Mouse (Mus musculus) right cerebral cortex, adult 18-20 months (tissue): ENCODE results near the gene B3galt6.

Experiments used
- DNase-seq: peaks from one replicate; pipeline ENCODE4 v3.0.0; 2022; ENCODE audit warnings: mixed read lengths

Gene B3galt6

DNA sequence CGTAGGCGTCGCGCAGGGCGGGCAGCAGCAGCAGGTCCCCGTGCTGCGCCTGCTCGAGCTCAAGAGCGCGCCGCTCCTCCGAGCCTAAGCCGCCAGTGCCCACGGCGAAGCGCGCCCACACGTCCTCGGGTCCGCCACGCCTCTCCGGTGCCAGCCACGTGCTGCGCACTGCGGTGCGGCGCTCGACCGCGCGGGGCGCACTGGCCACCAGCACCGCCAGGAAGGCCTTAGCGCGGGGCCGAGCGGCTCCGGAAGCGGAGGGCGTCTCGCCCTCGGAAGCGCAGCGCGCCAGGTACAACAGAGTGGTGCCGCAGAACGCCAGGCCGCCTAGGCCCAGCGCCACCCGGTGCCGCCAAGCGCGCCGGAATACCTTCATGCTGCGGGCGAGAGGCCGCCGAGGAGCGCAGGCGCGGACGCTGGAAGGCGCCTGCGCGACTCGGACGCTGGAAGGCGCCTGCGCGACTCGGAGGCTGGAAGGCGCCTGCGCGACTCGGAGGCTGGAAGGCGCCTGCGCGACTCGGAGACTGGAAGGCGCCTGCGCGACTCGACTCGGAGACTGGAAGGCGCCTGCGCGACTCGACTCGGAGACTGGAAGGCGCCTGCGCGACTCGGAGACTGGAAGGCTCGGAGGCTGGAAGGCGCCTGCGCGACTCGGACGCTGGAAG, at the start of gene B3galt6, which contains the start of gene Sdf4:
Gene B3galt6 (minus strand): TSS at position 409 of the 665 bp plus-strand sequence.
Gene Sdf4 (plus strand): TSS at position 632 of the 665 bp plus-strand sequence.
- DNase-seq: peak; percentile 90

DNA sequence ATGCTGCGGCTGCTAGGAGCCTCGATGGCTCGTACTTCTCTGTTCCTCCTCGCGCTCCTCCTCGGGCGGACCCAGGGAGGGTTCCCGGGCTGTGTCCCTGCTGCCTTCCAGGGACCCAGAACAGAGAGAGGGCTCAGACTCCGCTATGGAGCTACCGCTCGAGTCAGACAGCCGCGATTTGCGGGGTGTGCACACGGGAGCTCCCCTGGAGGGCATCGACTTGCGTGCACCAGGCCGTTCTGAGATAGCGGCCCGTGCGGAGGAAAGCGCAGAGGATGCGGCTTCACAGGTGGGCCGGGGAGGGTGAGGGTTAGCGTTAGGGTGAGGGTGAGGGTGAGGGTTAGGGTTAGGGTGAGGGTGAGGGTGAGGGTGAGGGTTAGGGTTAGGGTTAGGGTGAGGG, 42.5 kb upstream of the B3galt6 start:
- DNase-seq: no peak

DNA sequence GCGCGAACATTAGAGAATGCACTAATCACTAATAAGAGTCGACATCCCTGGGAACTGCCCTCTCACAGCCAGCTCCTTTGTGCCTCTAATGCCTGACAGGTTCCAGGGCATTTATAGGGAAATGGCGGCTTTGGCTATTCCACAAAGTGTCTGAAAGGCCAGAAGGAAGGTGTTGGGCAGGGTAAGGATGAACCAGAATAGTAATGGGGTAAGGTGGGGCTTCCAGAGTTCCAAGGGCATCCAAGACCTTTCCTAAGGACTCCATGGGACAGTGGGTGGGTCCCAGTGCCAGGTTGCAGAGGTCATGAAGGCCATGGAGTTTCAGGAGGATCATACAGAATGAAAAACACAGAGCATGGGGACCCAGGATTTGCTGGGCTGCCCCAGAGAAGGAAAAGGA, 41.9 kb upstream of the B3galt6 start:
- DNase-seq: no peak

DNA sequence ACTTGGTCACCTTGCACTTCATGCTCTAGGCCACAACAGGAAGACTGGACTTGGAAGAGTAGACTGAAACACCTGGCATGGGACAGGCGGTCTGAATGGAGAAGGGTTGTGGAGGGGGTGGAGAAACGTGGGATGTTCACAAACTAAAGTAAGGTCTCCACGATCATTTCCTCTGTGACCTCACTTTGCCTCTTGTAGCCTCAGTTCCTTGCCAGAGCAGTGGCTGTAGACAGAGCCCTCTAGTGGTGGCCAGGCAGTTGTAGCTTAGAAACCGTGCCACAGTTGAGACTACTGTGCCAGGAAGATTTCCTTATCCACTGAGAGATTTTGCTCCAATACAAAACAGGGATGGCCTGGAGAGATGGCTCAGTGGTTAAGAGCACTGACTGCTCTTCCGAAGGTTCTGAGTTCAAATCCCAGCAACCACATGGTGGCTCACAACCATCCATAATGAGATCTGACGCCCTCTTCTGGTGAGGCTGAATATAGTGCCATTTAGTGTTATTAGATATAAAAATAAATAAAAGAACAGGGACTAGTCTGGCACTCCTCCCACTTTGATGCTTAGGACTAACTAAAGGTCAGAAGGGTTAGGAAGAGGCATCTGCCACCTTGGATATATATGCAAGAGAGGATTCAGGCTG, 41.1 kb upstream of the B3galt6 start:
- DNase-seq: no peak

DNA sequence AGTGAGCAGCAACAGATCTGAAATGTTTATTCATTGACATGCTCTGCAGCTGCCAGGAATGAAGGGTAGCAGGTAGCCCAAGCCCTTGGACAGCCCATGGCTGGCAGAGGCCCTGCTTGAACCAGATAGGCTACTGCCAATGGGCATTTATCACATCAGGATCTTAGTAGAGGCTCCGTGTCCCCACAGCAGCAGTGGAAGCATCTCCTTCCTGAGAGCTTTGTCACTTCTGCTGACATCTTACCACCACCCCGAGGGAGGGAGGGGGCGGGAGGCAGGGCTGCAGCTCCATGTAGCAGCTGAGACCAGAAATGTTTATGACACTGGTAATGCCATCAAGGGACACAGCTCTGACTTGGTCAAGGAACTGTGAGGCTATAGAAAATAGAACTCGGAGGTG, 40.4 kb upstream of the B3galt6 start:
- no peak for DNase-seq

DNA sequence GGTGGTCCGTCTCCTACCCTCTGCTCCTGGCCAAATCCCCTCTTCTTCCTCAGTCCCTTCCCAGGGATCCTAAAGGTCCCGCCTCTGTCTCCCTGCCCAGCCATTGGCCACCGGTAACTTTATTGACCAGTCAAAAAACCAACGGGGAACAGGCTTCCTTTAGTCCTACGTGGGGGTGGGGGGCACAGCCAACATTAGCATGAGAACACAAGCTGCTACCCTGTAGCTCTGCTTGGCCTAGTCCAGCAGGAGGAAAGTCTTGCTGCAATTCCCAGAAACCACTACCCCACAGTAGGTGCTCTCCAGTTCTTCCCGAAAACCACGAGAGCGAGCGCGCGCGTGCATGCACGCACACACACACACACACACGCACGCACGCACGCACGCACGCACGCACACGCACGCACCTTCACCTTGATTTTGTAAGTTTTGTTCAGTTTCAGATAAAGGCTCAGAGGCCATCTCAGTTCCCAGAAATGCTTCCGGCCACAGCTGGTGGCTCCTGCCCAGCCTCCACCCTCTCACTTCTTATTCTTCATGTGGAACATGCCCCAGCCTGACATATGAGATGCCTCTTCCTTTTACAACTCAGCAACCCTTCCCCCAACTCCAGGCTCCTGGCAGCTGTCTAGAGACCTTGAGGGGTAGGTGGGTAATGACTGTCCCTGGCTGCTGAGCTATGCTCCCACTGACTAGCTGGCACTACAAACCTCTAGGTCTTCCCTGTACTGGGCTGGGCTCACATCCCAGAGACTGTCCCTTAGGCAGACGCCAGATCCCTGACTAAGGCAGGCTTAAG, 39.3 kb upstream of the B3galt6 start:
- peak; percentile 82 for DNase-seq

DNA sequence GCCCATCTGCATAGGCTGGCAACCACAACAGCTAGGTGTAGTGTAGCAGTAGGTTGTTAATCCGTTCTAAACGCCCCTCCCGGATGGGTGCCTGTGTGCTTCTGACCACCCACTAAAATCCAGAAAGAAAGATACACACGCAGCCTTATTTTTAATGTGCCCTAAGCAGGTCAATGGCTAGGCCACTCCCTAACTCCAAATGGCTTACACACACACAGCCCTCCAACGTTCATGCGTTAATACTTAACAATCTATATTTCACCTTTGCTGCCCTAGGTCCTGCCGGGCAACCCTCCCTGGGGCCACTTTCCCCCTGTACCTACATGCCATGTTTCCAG, 38.8 kb upstream of the B3galt6 start:
- no peak for DNase-seq

DNA sequence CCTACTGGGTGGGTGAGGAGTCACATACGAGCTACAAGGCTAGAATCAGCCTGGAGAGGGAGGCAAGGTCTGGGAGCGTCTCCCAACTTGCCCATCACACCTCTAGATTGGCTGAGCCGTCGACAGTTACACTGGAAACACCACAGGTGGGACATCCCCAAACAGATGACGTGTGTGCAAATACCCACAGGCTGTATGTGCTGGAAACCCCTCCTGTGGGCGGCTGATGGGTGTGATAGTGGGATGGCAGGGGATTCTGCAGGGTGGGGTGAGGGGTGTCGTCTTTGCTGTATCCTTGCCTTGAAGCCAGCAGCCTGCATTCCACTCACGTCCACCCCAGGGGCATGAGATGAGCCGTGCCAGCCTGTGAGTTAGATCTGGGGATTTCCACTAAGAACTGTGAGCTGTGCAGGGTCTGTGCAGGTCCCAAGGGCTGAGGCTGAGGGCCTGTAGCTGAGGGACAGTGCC, 38.2 kb upstream of the B3galt6 start:
- DNase-seq: no peak

DNA sequence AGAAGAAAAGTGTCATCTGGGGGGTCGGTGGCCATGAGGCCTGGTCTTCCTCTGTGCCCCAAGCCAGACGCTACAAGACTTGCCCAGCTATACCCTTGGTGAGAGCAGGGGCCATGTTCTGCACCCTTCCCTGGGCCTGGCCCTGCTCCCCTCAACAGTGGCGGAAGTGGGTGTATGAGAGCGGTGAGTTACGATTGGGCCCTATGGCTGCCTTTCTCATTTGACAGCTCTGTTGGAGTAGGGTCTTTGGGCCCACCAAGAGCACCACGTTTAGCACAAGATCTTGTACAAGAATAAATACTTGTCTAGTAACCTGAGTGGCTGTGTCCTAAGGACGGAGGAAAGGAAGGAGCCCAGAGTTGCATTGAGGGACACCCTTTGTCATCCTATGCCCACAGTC, 36.1 kb upstream of the B3galt6 start:
- no peak for DNase-seq

DNA sequence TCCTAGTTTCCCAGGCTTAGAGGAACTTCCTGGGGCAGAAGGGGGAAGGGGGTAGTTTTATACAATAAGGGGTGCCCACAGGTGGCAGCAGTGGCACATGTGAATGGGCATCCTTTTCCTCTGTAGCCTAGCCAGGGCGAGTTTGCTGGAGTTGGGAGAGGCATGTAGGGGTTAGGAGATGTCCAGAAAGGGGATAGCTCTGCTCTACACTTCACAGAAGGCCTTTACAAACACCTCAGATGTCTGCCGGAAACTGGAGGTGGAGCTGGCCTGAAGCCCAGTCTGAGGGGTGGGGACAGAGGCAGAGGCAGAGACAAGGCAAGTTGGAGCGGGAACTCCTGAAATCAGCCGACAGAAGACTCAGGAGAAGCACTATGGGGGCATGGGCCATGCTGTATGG, 33.6 kb upstream of the B3galt6 start, which contains the start of gene Tnfrsf18:
Gene Tnfrsf18 (plus strand): TSS at position 152 of the 400 bp plus-strand sequence.
- peak; percentile 78 for DNase-seq

DNA sequence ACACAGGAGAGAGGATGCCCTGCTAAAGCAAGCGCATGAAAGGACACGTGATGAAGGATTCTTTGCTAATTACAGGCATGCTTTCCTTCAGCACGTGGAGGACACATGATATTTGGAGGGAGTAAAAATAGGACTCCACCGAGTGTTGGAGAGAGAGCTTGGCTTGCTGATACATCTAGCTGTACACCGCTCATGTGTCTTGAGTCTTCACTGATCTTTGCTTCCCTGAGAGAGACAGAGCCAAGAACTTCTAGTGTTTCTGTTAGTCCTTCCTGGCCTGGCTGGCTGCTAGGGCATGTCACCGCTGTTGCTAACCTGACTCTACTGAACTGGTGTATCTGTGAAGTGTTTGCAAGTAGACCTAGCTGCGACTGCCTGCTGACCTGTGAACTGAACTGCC, 31.7 kb upstream of the B3galt6 start:
- no peak for DNase-seq

DNA sequence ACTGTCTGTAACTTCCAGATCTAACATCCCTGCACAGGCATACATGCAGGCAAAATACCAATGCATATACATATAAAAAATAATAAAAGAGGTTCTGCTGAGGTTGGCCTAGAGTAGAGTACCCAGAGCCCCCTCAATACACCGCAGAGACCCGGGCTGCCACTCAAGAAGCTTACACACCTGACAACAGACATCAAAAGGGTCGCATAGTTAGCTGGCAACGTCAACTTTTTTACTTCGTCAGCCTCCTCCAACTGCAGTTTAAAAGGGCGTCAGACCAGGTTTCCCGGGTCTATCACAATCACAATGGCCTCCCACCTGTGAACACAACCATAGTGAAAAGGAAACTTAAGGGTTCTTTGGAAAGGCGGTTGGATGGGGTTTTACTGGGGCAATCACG, 31.1 kb upstream of the B3galt6 start:
- no peak for DNase-seq

DNA sequence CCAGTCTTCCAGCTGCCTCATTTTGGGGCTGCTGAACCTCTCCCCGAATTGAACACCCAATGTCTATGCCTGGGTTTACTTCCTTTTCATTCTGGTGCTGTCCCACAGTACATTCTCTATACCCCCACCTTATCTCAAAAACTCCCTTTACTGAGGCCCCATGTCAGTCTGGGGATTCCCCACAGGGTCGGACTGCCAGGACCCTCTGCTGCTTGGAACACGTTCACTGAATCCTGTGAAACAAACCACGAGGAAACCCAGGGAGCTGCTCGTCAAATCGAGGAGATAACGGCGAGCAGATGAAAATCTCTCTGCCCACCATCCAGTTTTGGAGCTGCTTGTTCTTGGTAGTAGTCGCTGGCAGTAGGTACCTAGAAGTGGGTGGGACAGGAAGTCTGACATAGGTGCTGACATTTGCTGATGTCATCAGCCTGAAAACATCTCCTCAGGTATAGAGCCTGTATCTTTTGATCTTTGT, 29.5 kb upstream of the B3galt6 start:
- DNase-seq: no peak

DNA sequence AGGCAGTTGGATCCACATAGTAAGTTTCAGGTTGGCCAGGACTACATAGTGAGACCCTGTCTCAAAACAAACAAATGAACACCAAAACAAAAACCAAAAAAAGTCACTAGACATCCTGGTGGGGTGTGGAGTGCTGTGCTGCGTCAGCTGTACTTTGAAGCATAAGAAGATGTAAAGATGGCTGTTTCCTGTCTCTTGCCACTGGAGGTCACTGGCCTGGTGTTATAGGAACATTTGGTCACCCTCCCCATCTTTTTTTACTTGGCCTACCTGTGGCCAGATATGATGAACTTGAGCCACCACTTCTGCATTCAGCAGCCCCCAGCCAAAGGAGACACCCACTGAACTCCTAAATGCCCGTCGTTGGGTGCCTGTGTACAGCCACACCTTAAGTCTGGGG, 28.9 kb upstream of the B3galt6 start:
- no peak for DNase-seq

DNA sequence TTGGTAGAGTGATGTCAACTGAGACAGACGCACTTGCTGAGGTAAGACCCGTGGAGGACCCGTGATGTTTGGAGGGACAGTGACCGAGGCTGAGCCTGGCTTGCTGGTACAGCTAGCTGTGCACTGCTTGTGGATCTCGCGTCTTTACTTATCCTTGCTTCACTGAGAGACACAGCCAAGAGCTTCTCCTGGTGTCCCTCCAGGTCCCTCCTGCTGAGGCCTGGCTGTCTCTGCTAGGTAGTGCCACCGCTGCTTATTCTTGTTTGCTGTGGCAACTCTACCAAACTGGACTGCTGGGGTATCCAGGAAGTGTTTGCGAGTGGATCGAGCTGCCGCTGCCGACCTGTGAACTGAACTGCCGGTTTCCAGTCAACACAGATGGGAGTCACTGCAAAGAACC, 27.3 kb upstream of the B3galt6 start:
- DNase-seq: no peak

DNA sequence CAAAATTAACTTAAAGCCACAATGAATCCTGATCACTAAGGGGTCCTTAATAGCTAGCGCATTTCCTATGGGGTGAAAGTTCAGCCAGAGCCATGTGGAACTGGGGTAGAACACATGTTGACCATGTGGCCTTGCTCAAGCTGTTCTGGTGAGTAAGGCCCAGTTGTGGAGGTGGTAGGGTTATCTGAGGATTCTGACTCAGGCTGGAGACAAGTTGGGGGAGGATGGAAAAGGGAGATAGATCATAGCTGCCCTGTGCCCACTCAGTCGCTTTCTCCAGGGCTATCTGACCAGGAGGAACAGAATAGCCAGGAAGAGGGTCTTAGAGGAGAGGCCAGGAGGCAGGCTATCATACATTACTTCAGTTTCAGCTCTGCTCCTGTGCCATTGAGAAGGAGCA, 22.0 kb upstream of the B3galt6 start:
- DNase-seq: no peak

DNA sequence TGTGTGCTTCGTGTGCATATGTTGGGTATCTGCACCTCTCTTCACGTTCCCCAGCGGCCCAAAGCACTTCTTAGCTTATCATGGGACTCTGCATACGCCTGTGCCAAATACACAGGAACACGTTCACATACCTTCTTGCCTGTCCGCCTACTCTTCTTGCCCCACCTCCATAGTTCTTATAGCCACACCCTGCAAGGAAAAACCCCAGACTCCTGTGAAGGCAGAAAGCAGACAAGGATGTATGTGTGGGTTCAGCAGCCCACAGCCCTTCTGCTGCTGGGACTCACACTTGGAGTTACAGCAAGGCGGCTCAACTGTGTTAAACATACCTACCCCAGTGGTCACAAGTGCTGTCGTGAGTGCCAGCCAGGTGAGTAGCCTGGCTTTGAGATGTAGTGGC, 21.2 kb upstream of the B3galt6 start, which contains the start of gene Tnfrsf4:
Gene Tnfrsf4 (plus strand): TSS at position 207 of the 400 bp plus-strand sequence.
- peak; percentile 60 for DNase-seq

DNA sequence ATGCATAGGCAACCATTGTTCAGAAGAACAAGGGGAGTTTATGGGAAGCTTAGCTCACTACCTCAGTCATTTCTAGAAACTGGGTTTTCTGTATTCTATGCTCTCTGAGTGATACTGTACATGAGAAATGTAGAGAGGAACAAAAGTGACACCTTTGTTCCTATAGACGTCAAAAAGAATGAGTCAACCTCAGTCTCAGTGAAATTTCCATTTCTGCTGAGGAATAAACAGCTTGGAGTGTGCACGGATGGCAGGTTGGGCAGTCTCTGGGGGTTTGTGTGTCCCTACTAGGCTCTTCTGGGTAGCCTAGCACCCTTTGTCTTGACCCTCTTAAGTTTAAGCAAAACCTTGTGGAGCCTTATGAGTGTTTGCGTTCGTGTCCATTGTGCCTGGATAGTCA, 15.9 kb upstream of the B3galt6 start:
- DNase-seq: no peak

DNA sequence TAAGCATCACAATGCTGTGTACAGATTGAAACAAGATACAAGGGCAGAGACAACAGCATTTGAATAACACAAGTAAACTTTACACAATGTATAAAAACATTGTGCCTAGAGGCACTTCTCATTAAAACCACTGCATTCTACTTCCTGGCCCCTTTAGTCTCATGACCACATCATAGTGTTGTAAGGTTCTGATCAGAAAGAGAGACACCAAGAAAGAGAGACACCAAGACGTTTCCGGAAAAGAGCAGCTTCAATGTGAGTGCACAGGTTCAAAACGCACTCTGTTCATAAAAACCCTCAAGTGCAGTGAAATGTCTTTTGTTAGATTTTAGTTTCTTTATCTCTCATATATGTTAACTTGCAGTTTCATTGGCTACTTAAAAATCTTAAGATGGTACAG, 11.7 kb upstream of the B3galt6 start:
- DNase-seq: no peak

DNA sequence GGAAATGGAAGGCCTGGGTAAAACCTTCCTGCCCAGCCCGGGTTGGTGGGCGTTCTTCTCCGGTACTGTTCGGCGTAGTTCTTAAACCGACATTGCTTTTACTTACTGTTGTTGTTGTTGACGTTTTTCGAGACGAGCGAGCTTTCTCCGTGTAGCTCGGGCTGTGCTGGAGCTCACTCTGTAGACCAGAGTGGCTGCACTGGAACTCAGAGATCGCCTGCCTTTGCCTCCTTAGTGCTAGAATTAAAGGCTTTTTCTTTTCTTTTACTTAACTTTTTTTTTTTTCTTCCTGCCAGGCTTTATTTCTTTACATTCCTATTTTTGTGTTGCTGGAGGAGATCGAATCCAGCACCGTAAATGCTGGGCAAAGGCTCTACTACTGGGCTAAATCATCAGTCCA, 1.2 kb upstream of the B3galt6 start:
- DNase-seq: no peak

DNA sequence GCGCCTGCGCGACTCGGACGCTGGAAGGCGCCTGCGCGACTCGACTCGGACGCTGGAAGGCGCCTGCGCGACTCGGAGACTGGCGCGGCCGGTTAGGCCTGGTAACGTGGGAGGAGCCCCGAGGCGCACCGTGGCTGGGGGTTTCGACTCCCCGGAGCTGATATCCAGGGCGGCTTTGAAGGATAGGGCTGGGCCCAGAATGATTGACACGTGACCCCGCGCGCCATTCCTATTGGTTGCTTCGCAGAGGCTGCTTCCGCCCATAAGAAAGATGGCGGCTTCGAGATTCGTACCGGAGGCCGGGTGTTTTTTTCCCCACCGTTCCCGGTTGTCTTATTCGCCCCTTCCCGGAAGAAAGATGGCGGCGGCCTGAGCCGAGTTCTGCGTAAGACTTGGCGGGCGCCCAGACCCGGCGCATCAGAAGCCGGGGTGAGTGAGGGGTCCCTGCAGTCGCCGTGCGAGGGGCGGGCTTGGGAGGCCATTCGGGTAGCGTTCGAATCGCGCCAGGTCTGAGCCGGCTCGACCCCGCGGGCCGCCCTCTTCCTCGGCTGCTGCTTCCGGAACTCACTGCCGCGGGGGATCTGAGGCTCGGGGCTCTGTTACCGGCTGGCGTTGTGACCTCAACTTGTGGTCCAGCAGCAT, 578 bp upstream of the B3galt6 start:
- peak; percentile 95 for DNase-seq

DNA sequence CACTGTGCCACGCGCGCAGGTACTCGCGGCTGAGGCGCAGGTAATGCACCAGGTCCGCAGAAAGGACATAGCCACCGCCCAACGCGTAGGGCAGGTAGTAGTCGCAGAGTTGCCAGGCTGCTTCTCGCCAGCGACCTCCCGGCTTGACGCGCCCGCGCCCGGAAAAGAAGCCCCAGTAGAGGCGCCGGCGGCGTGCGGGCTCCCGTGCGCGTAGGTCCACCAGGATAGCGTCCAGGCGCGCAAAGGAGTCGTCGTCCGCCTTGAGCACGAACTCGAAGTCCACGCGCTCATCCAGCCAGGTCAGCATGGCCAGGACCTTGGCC, 580 bp downstream of the B3galt6 start:
- no peak for DNase-seq

DNA sequence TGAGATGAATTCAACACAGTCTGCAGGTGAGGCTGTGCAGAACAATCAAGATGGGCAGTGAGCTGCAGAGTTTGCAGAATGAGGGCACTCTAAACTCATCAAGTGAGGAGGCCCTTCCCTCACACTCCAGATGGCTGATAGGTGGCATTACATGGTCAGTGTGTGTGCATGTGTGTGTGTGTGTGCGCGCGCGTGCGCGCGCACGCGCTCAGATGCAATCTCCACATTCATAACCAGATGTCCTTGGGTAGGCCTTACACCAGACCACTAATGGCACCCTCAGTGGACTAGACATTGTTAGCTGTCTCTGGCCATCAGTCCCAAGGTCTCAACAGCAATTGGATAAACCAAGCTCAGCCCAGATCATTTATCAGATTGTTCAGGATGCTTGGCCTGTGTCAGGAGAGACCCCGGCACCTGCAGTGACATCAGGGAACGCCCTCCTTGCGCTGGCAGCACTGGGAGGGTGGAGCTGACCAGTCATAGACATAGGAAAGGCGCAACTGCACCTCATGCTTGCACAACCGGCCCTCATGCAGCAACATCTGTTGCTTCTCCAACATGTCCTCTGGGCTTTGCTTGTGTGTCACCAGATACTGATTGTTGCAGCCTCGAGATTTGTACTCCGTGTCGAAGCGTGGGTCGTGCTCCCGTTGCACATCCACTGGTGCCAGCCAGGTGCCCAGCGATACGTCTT, 1.1 kb downstream of the B3galt6 start:
- DNase-seq: no peak
